Mouse (Mus musculus): ENCODE data around the gene Lmnb2. TPM values are rescaled to one million over a fixed set of nuclear protein-coding genes. Genes with fewer than 3 reads are reported as not detected.

Gene Lmnb2
- total and polyA plus RNA-seq, 3 experiments, result 3.0 to 10.2 (median 4.8) TPM

- no peak for ATAC-seq (ENCODE audit: extremely low read depth, insufficient number of reproducible peaks, low FRiP score, poor library complexity, severe bottlenecking)
- H3K27me3 ChIP-seq (ENCODE audit: insufficient read depth, low read length), result peaks cover 77% of the 10 kb centered on the region
These were observed 22.9 kb upstream of the Lmnb2 start for GRCm38 (mm10) chr10:80940988-80941347.

GRCm38 (mm10) chr10:80940320-80940987, 22.4 kb upstream of the Lmnb2 start:
- Histone ChIP-seq H3K36me3 (replicated peaks) (no peaks in the 10 kb centered on the region), H3K4me1 (ENCODE audit: insufficient read depth, low read depth, low read length) (peaks cover 45% of the 10 kb centered on the region), H3K4me3 (ENCODE audit: low read depth, low read length) (no peak overlapping the region), H3K9me3 (replicated peaks) (no peaks in the 10 kb centered on the region), H3K27me3 (ENCODE audit: insufficient read depth, low read length) (peaks cover 80% of the 10 kb centered on the region)
- no peak for DNase-seq (ENCODE audit: low spot score)
- TF ChIP-seq TAL1 (conservative IDR thresholded peaks at IDR 0.05; ENCODE audit: low read depth, low read length), result no peak
- TF ChIP-seq CTCF (IDR thresholded peaks at IDR 0.05; ENCODE audit: low read depth, low read length), result no peak
- no peak for TF ChIP-seq GATA1 (IDR thresholded peaks at IDR 0.05; ENCODE audit: borderline replicate concordance, low read length)
- TF ChIP-seq GATA2 (IDR thresholded peaks at IDR 0.05; ENCODE audit: borderline replicate concordance, low read depth, low read length), result no peak
- TF ChIP-seq POLR2AphosphoS5 (IDR thresholded peaks at IDR 0.05; ENCODE audit: insufficient replicate concordance, low read depth, low read length), result no peak
- ATAC-seq (ENCODE audit: extremely low read depth, insufficient number of reproducible peaks, low FRiP score, poor library complexity, severe bottlenecking), result no peak

More at GRCm38 (mm10) chr10:80940988-80941347, 22.9 kb upstream of the Lmnb2 start:
- H3K4me1 ChIP-seq (ENCODE audit: insufficient read depth, low read depth, low read length), result peaks cover 43% of the 10 kb centered on the region
- no peak overlapping the region for H3K4me3 ChIP-seq (ENCODE audit: low read depth, low read length)
- H3K9me3 ChIP-seq (replicated peaks), result no peaks in the 10 kb centered on the region
- H3K36me3 ChIP-seq (replicated peaks), result no peaks in the 10 kb centered on the region
- TF ChIP-seq GATA1 (IDR thresholded peaks at IDR 0.05; ENCODE audit: borderline replicate concordance, low read length), result no peak
- TF ChIP-seq TAL1 (conservative IDR thresholded peaks at IDR 0.05; ENCODE audit: low read depth, low read length), result no peak
- TF ChIP-seq GATA2 (IDR thresholded peaks at IDR 0.05; ENCODE audit: borderline replicate concordance, low read depth, low read length), result no peak
- DNase-seq (ENCODE audit: low spot score), result no peak

GRCm38 (mm10) chr10:80939671-80940070, 21.6 kb upstream of the Lmnb2 start:
- Histone ChIP-seq H3K4me1 (ENCODE audit: insufficient read depth, low read depth, low read length) (peaks cover 47% of the 10 kb centered on the region), H3K4me3 (ENCODE audit: low read depth, low read length) (peak overlapping the region; percentile 70), H3K36me3 (replicated peaks) (no peaks in the 10 kb centered on the region), H3K27me3 (ENCODE audit: insufficient read depth, low read length) (peaks cover 80% of the 10 kb centered on the region), H3K9me3 (replicated peaks) (no peaks in the 10 kb centered on the region)
- TF ChIP-seq CTCF (IDR thresholded peaks at IDR 0.05; ENCODE audit: low read depth, low read length), result no peak
- no peak for TF ChIP-seq GATA2 (IDR thresholded peaks at IDR 0.05; ENCODE audit: borderline replicate concordance, low read depth, low read length)
- no peak for TF ChIP-seq TAL1 (conservative IDR thresholded peaks at IDR 0.05; ENCODE audit: low read depth, low read length)
- TF ChIP-seq GATA1 (IDR thresholded peaks at IDR 0.05; ENCODE audit: borderline replicate concordance, low read length), result no peak
- no peak for TF ChIP-seq POLR2AphosphoS5 (IDR thresholded peaks at IDR 0.05; ENCODE audit: insufficient replicate concordance, low read depth, low read length)
- DNase-seq (ENCODE audit: low spot score) (peak; percentile 72), ATAC-seq (ENCODE audit: extremely low read depth, insufficient number of reproducible peaks, low FRiP score, poor library complexity, severe bottlenecking) (peak; percentile 40; the same call in 1 of the 2 replicates)

- Histone ChIP-seq H3K4me3 (ENCODE audit: low read depth, low read length) (peak overlapping the region; percentile 70; the same call in 1 of the 2 replicates), H3K27me3 (ENCODE audit: insufficient read depth, low read length) (peaks cover 87% of the 10 kb centered on the region), H3K4me1 (ENCODE audit: insufficient read depth, low read depth, low read length) (peaks cover 53% of the 10 kb centered on the region), H3K36me3 (replicated peaks) (no peaks in the 10 kb centered on the region), H3K9me3 (replicated peaks) (no peaks in the 10 kb centered on the region)
- ATAC-seq (ENCODE audit: extremely low read depth, insufficient number of reproducible peaks, low FRiP score, poor library complexity, severe bottlenecking) (no peak), DNase-seq (ENCODE audit: low spot score) (peak; percentile 52)
- TF ChIP-seq CTCF (IDR thresholded peaks at IDR 0.05; ENCODE audit: low read depth, low read length), result no peak
- TF ChIP-seq GATA2 (IDR thresholded peaks at IDR 0.05; ENCODE audit: borderline replicate concordance, low read depth, low read length), result no peak
- no peak for TF ChIP-seq GATA1 (IDR thresholded peaks at IDR 0.05; ENCODE audit: borderline replicate concordance, low read length)
- TF ChIP-seq POLR2AphosphoS5 (IDR thresholded peaks at IDR 0.05; ENCODE audit: insufficient replicate concordance, low read depth, low read length), result no peak
- TF ChIP-seq TAL1 (conservative IDR thresholded peaks at IDR 0.05; ENCODE audit: low read depth, low read length), result no peak
These were observed 20.9 kb upstream of the Lmnb2 start for GRCm38 (mm10) chr10:80938831-80939550.

GRCm38 (mm10) chr10:80937646-80938045, 19.6 kb upstream of the Lmnb2 start:
- DNase-seq (ENCODE audit: low spot score) (no peak), ATAC-seq (ENCODE audit: extremely low read depth, insufficient number of reproducible peaks, low FRiP score, poor library complexity, severe bottlenecking) (no peak)
- H3K4me3 ChIP-seq (ENCODE audit: low read depth, low read length), result 0 out of 2 replicates have a peak overlapping the region, but pooled peaks have one; percentile 10
- TF ChIP-seq GATA1 (IDR thresholded peaks at IDR 0.05; ENCODE audit: borderline replicate concordance, low read length), result no peak
- TF ChIP-seq TAL1 (conservative IDR thresholded peaks at IDR 0.05; ENCODE audit: low read depth, low read length), result no peak
- no peak for TF ChIP-seq POLR2AphosphoS5 (IDR thresholded peaks at IDR 0.05; ENCODE audit: insufficient replicate concordance, low read depth, low read length)
- no peak for TF ChIP-seq GATA2 (IDR thresholded peaks at IDR 0.05; ENCODE audit: borderline replicate concordance, low read depth, low read length)
- no peak for TF ChIP-seq CTCF (IDR thresholded peaks at IDR 0.05; ENCODE audit: low read depth, low read length)
- H3K4me1 ChIP-seq (ENCODE audit: insufficient read depth, low read depth, low read length), result peaks cover 67% of the 10 kb centered on the region
- no peaks in the 10 kb centered on the region for H3K9me3 ChIP-seq (replicated peaks)
- H3K27me3 ChIP-seq (ENCODE audit: insufficient read depth, low read length), result peaks cover 90% of the 10 kb centered on the region
- H3K36me3 ChIP-seq (replicated peaks), result no peaks in the 10 kb centered on the region

GRCm38 (mm10) chr10:80936810-80937164, 18.7 kb upstream of the Lmnb2 start:
- peaks cover 95% of the 10 kb centered on the region for H3K27me3 ChIP-seq (ENCODE audit: insufficient read depth, low read length)
- ATAC-seq (ENCODE audit: extremely low read depth, insufficient number of reproducible peaks, low FRiP score, poor library complexity, severe bottlenecking) (no peak), DNase-seq (ENCODE audit: low spot score) (no peak)
- no peak for TF ChIP-seq POLR2AphosphoS5 (IDR thresholded peaks at IDR 0.05; ENCODE audit: insufficient replicate concordance, low read depth, low read length)
- TF ChIP-seq CTCF (IDR thresholded peaks at IDR 0.05; ENCODE audit: low read depth, low read length), result no peak
- TF ChIP-seq GATA2 (IDR thresholded peaks at IDR 0.05; ENCODE audit: borderline replicate concordance, low read depth, low read length), result no peak
- H3K9me3 ChIP-seq (replicated peaks), result no peaks in the 10 kb centered on the region
- H3K4me1 ChIP-seq (ENCODE audit: insufficient read depth, low read depth, low read length), result peaks cover 76% of the 10 kb centered on the region
- no peak overlapping the region; the same call in 1 of the 2 replicates for H3K4me3 ChIP-seq (ENCODE audit: low read depth, low read length)
- H3K36me3 ChIP-seq (replicated peaks), result no peaks in the 10 kb centered on the region

Measured in G1E (cell line).